Mouse (Mus musculus): ENCODE measurements around the gene Tkt. TPM values are rescaled to one million over a fixed set of nuclear protein-coding genes. Genes with fewer than 3 reads are reported as not detected.
A peak's percentile ranks its signal among the peaks of the same experiment; 100 is the strongest.

The Tkt gene
- polyA plus RNA-seq, 1 experiment from 2014 or later = 131 TPM

- WGBS = 87% methylated on average over 6 of the region's 6 CpGs
- Histone ChIP-seq H3K9ac (replicated peaks; ENCODE audit: low read length) (no peak overlapping the region), H3K27me3 (ENCODE audit: control insufficient read depth, insufficient read depth, low read length) (no peaks in the 10 kb centered on the region), H3K27ac (replicated peaks; ENCODE audit: low read depth, low read length) (no peak overlapping the region), H3K4me3 (ENCODE audit: low read depth, low read length) (no peak overlapping the region), H3K4me2 (ENCODE audit: low read depth, low read length) (no peak overlapping the region), H3K4me1 (ENCODE audit: control insufficient read depth, insufficient read depth, low read length) (no peaks in the 10 kb centered on the region), H3K36me3 (replicated peaks; ENCODE audit: control insufficient read depth, insufficient read depth, low read depth, low read length) (no peaks in the 10 kb centered on the region), H3K9me3 (replicated peaks; ENCODE audit: control insufficient read depth, low read length) (no peaks in the 10 kb centered on the region)
- ATAC-seq (replicated peaks; ENCODE audit: insufficient number of reproducible peaks, low FRiP score, low TSS enrichment, low read depth) (no peak), DNase-seq (ENCODE audit: low spot score) (no peak)
These were observed 60.0 kb downstream of the Tkt start for GRCm38 (mm10) chr14:30608176-30608575.

GRCm38 (mm10) chr14:30609499-30609898, 61.3 kb downstream of the Tkt start:
- Histone ChIP-seq H3K36me3 (replicated peaks; ENCODE audit: control insufficient read depth, insufficient read depth, low read depth, low read length) (no peaks in the 10 kb centered on the region), H3K9ac (replicated peaks; ENCODE audit: low read length) (no peak overlapping the region), H3K27ac (replicated peaks; ENCODE audit: low read depth, low read length) (no peak overlapping the region), H3K9me3 (replicated peaks; ENCODE audit: control insufficient read depth, low read length) (no peaks in the 10 kb centered on the region), H3K4me1 (ENCODE audit: control insufficient read depth, insufficient read depth, low read length) (no peaks in the 10 kb centered on the region), H3K4me2 (ENCODE audit: low read depth, low read length) (no peak overlapping the region), H3K27me3 (ENCODE audit: control insufficient read depth, insufficient read depth, low read length) (no peaks in the 10 kb centered on the region), H3K4me3 (ENCODE audit: low read depth, low read length) (no peak overlapping the region)
- ATAC-seq (replicated peaks; ENCODE audit: insufficient number of reproducible peaks, low FRiP score, low TSS enrichment, low read depth) = no peak
- 88% methylated on average over 3 of the region's 3 CpGs for WGBS
- no peak for DNase-seq (ENCODE audit: low spot score)

DNA sequence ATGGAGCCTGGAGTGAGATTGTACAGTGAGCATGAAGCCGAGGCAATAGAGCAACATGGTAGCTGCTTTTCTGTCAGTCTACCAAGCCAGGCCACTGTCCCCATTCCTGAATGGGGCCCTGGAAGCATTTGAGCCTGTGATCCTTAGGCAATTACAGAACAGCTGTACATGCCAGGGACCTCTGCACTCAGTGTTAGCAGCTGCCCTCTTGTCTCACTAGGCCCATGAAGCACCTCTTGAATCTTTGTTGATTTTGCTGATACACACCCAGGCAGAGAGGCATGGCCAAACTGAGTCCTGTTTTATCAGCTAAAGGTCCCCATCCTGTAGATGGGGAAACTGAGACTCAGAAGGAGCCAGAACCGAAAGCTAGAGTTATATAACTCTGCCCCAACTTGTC, 62.1 kb downstream of the Tkt start:
- Histone ChIP-seq H3K4me3 (ENCODE audit: low read depth, low read length) (no peak overlapping the region), H3K27me3 (ENCODE audit: control insufficient read depth, insufficient read depth, low read length) (no peaks in the 10 kb centered on the region), H3K4me1 (ENCODE audit: control insufficient read depth, insufficient read depth, low read length) (no peaks in the 10 kb centered on the region), H3K9me3 (replicated peaks; ENCODE audit: control insufficient read depth, low read length) (no peaks in the 10 kb centered on the region), H3K4me2 (ENCODE audit: low read depth, low read length) (no peak overlapping the region), H3K36me3 (replicated peaks; ENCODE audit: control insufficient read depth, insufficient read depth, low read depth, low read length) (no peaks in the 10 kb centered on the region), H3K9ac (replicated peaks; ENCODE audit: low read length) (no peak overlapping the region), H3K27ac (replicated peaks; ENCODE audit: low read depth, low read length) (no peak overlapping the region)
- ATAC-seq (replicated peaks; ENCODE audit: insufficient number of reproducible peaks, low FRiP score, low TSS enrichment, low read depth) (no peak), DNase-seq (ENCODE audit: low spot score) (no peak)
- WGBS = 66% methylated on average over 2 of the region's 2 CpGs

DNA sequence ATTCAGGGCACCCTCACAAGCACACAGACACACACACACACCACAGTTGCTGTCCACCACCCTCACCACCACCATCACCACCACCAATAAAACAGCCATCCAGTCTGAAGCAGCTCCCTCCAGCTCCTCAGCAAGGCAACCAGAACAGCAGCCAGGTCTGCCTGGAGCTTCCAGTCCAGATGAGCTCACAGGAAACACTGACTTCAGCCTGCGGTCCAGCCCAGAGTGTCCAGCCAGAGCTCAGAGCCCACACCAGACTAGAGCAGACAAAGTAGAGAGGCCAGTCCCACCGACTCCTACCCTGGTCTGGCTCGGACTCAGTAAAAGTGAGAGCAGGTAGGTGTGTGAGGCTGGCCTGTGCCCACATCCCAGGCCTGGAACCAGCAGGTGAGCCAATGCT, 62.8 kb downstream of the Tkt start:
- Histone ChIP-seq H3K4me1 (ENCODE audit: control insufficient read depth, insufficient read depth, low read length) (no peaks in the 10 kb centered on the region), H3K36me3 (replicated peaks; ENCODE audit: control insufficient read depth, insufficient read depth, low read depth, low read length) (no peaks in the 10 kb centered on the region), H3K4me3 (ENCODE audit: low read depth, low read length) (no peak overlapping the region), H3K4me2 (ENCODE audit: low read depth, low read length) (no peak overlapping the region), H3K9me3 (replicated peaks; ENCODE audit: control insufficient read depth, low read length) (no peaks in the 10 kb centered on the region), H3K9ac (replicated peaks; ENCODE audit: low read length) (no peak overlapping the region), H3K27me3 (ENCODE audit: control insufficient read depth, insufficient read depth, low read length) (no peaks in the 10 kb centered on the region), H3K27ac (replicated peaks; ENCODE audit: low read depth, low read length) (no peak overlapping the region)
- 85% methylated on average over 3 of the region's 3 CpGs for WGBS
- ATAC-seq (replicated peaks; ENCODE audit: insufficient number of reproducible peaks, low FRiP score, low TSS enrichment, low read depth) (no peak), DNase-seq (ENCODE audit: low spot score) (no peak)

- H3K27me3 ChIP-seq (ENCODE audit: control insufficient read depth, insufficient read depth, low read length) = no peaks in the 10 kb centered on the region
- no peak overlapping the region for H3K9ac ChIP-seq (replicated peaks; ENCODE audit: low read length)
- no peak overlapping the region for H3K4me3 ChIP-seq (ENCODE audit: low read depth, low read length)
- no peaks in the 10 kb centered on the region for H3K4me1 ChIP-seq (ENCODE audit: control insufficient read depth, insufficient read depth, low read length)
- WGBS = 17% methylated on average over 7 of the region's 7 CpGs
- no peak overlapping the region for H3K4me2 ChIP-seq (ENCODE audit: low read depth, low read length)
- no peaks in the 10 kb centered on the region for H3K36me3 ChIP-seq (replicated peaks; ENCODE audit: control insufficient read depth, insufficient read depth, low read depth, low read length)
- H3K9me3 ChIP-seq (replicated peaks; ENCODE audit: control insufficient read depth, low read length) = no peaks in the 10 kb centered on the region
- DNase-seq (ENCODE audit: low spot score) (peak; percentile 76), ATAC-seq (replicated peaks; ENCODE audit: insufficient number of reproducible peaks, low FRiP score, low TSS enrichment, low read depth) (0 out of 2 replicates have a peak, but pooled peaks have one; percentile 31)
- H3K27ac ChIP-seq (replicated peaks; ENCODE audit: low read depth, low read length) = no peak overlapping the region
These were observed 64.4 kb downstream of the Tkt start for GRCm38 (mm10) chr14:30612523-30612922.

- Histone ChIP-seq H3K36me3 (replicated peaks; ENCODE audit: control insufficient read depth, insufficient read depth, low read depth, low read length) (no peaks in the 10 kb centered on the region), H3K27me3 (ENCODE audit: control insufficient read depth, insufficient read depth, low read length) (no peaks in the 10 kb centered on the region), H3K4me2 (ENCODE audit: low read depth, low read length) (no peak overlapping the region), H3K27ac (replicated peaks; ENCODE audit: low read depth, low read length) (no peak overlapping the region), H3K9me3 (replicated peaks; ENCODE audit: control insufficient read depth, low read length) (no peaks in the 10 kb centered on the region), H3K9ac (replicated peaks; ENCODE audit: low read length) (no peak overlapping the region), H3K4me3 (ENCODE audit: low read depth, low read length) (no peak overlapping the region), H3K4me1 (ENCODE audit: control insufficient read depth, insufficient read depth, low read length) (no peaks in the 10 kb centered on the region)
- ATAC-seq (replicated peaks; ENCODE audit: insufficient number of reproducible peaks, low FRiP score, low TSS enrichment, low read depth) (no peak), DNase-seq (ENCODE audit: low spot score) (no peak)
- WGBS = 61% methylated on average over 2 of the region's 2 CpGs
These were observed 65.0 kb downstream of the Tkt start for GRCm38 (mm10) chr14:30612962-30613715.

GRCm38 (mm10) chr14:30616751-30617150, 68.6 kb downstream of the Tkt start:
- H3K27ac ChIP-seq (replicated peaks; ENCODE audit: low read depth, low read length) = no peak overlapping the region
- no peak overlapping the region for H3K4me3 ChIP-seq (ENCODE audit: low read depth, low read length)
- WGBS = 50% methylated on average over 2 of the region's 2 CpGs
- DNase-seq (ENCODE audit: low spot score) = no peak
- H3K36me3 ChIP-seq (replicated peaks; ENCODE audit: control insufficient read depth, insufficient read depth, low read depth, low read length) = no peaks in the 10 kb centered on the region
- H3K4me2 ChIP-seq (ENCODE audit: low read depth, low read length) = no peak overlapping the region
- H3K9ac ChIP-seq (replicated peaks; ENCODE audit: low read length) = no peak overlapping the region
- H3K9me3 ChIP-seq (replicated peaks; ENCODE audit: control insufficient read depth, low read length) = no peaks in the 10 kb centered on the region
- ATAC-seq (replicated peaks; ENCODE audit: insufficient number of reproducible peaks, low FRiP score, low TSS enrichment, low read depth) = no peak
- no peaks in the 10 kb centered on the region for H3K27me3 ChIP-seq (ENCODE audit: control insufficient read depth, insufficient read depth, low read length)
- H3K4me1 ChIP-seq (ENCODE audit: control insufficient read depth, insufficient read depth, low read length) = no peaks in the 10 kb centered on the region

GRCm38 (mm10) chr14:30618746-30619275, 70.7 kb downstream of the Tkt start:
- 84% methylated on average over 2 of the region's 2 CpGs for WGBS

More at GRCm38 (mm10) chr14:30618746-30619275, 70.7 kb downstream of the Tkt start:
- no peak for ATAC-seq (replicated peaks; ENCODE audit: insufficient number of reproducible peaks, low FRiP score, low TSS enrichment, low read depth)
- Histone ChIP-seq H3K27ac (replicated peaks; ENCODE audit: low read depth, low read length) (no peak overlapping the region), H3K4me2 (ENCODE audit: low read depth, low read length) (no peak overlapping the region), H3K27me3 (ENCODE audit: control insufficient read depth, insufficient read depth, low read length) (no peaks in the 10 kb centered on the region), H3K9me3 (replicated peaks; ENCODE audit: control insufficient read depth, low read length) (no peaks in the 10 kb centered on the region), H3K4me1 (ENCODE audit: control insufficient read depth, insufficient read depth, low read length) (no peaks in the 10 kb centered on the region), H3K36me3 (replicated peaks; ENCODE audit: control insufficient read depth, insufficient read depth, low read depth, low read length) (no peaks in the 10 kb centered on the region), H3K9ac (replicated peaks; ENCODE audit: low read length) (no peak overlapping the region), H3K4me3 (ENCODE audit: low read depth, low read length) (no peak overlapping the region)
- DNase-seq (ENCODE audit: low spot score) = no peak

All from embryonic facial prominence, embryonic 11.5 days (tissue).